Mouse (Mus musculus): Measurements from ENCODE around the gene Prkcsh. TPM values are rescaled to one million over a fixed set of nuclear protein-coding genes. Genes with fewer than 3 reads are reported as not detected.

Gene Prkcsh
- polyA plus RNA-seq, 1 experiment from 2014 or later: 121 TPM

DNA sequence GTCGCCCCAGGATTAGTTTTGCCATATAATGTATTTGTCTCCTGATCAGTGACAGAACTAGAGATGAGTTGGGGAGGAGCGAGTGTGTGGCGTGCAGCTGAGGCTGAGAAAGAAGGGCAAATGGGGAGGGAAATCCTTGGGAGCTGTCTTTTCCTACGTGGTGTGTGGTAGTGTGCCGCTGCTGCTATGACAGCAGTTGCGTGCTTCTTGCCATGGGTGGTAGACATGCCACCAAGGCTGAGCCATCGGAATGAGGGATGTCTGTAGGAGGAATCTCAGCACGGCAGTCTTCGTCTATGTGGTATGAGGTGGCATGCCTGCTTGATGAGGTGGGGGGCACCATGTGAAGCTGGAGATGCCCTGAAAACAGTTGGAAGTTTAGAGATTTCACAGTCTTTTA is 27.8 kb downstream of the Prkcsh start:
- no peaks in the 10 kb centered on the region for H3K4me1 ChIP-seq (replicated peaks; ENCODE audit: control insufficient read depth, insufficient read depth, low read length)
- ATAC-seq (ENCODE audit: low read depth): no peak
- no peak overlapping the region for H3K4me2 ChIP-seq (ENCODE audit: low read depth, low read length)
- H3K9ac ChIP-seq (ENCODE audit: low read length): no peak overlapping the region
- 86% methylated on average over 9 of the region's 9 CpGs for WGBS
- H3K36me3 ChIP-seq (ENCODE audit: control insufficient read depth, insufficient read depth, low read length): no peaks in the 10 kb centered on the region
- H3K9me3 ChIP-seq (ENCODE audit: control insufficient read depth, low read length): 0 out of 2 replicates have a peak, but pooled peaks cover 4% of the 10 kb centered on the region
- no peaks in the 10 kb centered on the region for H3K27me3 ChIP-seq (ENCODE audit: control insufficient read depth, insufficient read depth, low read depth, low read length)
- H3K27ac ChIP-seq (ENCODE audit: low read length): no peak overlapping the region
- H3K4me3 ChIP-seq (ENCODE audit: low read length): no peak overlapping the region

DNA sequence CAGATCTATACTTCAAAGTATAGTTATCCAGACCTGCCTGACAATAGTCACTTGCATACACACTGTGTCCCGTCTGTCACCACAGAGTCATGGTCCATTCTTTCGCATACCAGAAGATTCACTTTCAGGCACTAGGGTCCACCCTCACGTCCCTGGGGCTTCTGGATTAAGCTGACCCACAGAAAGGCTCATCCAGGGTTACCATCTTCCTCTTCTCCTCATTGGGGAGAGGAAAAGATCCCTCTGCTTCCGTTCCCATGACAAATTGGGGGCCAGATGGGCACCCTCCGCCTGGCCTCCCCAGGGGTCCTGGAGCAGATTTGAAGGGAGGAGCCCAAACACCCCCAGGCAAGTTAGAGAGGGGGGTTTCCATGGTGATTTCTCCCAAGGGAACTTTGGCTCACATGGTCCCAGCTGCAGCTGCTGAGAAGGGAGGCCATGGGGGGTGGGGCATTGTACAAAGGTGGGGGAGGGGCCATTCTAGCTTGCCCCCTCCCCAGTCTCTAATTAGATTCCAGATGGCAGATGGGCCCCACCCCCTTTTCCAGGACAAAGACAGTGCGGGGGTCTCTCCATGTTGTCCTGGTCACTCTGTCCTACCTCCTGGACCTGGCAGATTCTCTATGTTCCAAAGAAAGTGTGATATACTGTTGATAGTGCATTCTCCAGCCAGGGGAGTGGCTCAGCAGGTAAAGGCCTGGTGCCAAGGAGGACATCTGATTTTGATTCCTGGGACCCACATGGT is 32.9 kb downstream of the Prkcsh start:
- Histone ChIP-seq H3K9me3 (ENCODE audit: control insufficient read depth, low read length) (0 out of 2 replicates have a peak, but pooled peaks cover 4% of the 10 kb centered on the region), H3K27me3 (ENCODE audit: control insufficient read depth, insufficient read depth, low read depth, low read length) (no peaks in the 10 kb centered on the region), H3K27ac (ENCODE audit: low read length) (no peak overlapping the region), H3K4me2 (ENCODE audit: low read depth, low read length) (no peak overlapping the region), H3K36me3 (ENCODE audit: control insufficient read depth, insufficient read depth, low read length) (no peaks in the 10 kb centered on the region), H3K4me3 (ENCODE audit: low read length) (no peak overlapping the region), H3K4me1 (replicated peaks; ENCODE audit: control insufficient read depth, insufficient read depth, low read length) (no peaks in the 10 kb centered on the region), H3K9ac (ENCODE audit: low read length) (no peak overlapping the region)
- WGBS: 58% methylated on average over 6 of the region's 6 CpGs
- ATAC-seq (ENCODE audit: low read depth): no peak

GRCm38 (mm10) chr9:22037826-22038225 is 35.2 kb downstream of the Prkcsh start:
- no peaks in the 10 kb centered on the region for H3K4me1 ChIP-seq (replicated peaks; ENCODE audit: control insufficient read depth, insufficient read depth, low read length)
- no peak overlapping the region for H3K27ac ChIP-seq (ENCODE audit: low read length)
- WGBS: 62% methylated on average over 10 of the region's 10 CpGs
- H3K9ac ChIP-seq (ENCODE audit: low read length): no peak overlapping the region
- H3K4me3 ChIP-seq (ENCODE audit: low read length): no peak overlapping the region
- ATAC-seq (ENCODE audit: low read depth): no peak
- no peaks in the 10 kb centered on the region for H3K27me3 ChIP-seq (ENCODE audit: control insufficient read depth, insufficient read depth, low read depth, low read length)
- H3K9me3 ChIP-seq (ENCODE audit: control insufficient read depth, low read length): 0 out of 2 replicates have a peak, but pooled peaks cover 4% of the 10 kb centered on the region
- H3K4me2 ChIP-seq (ENCODE audit: low read depth, low read length): no peak overlapping the region
- H3K36me3 ChIP-seq (ENCODE audit: control insufficient read depth, insufficient read depth, low read length): no peaks in the 10 kb centered on the region

- Histone ChIP-seq H3K4me2 (ENCODE audit: low read depth, low read length) (no peak overlapping the region), H3K4me1 (replicated peaks; ENCODE audit: control insufficient read depth, insufficient read depth, low read length) (no peaks in the 10 kb centered on the region), H3K27me3 (ENCODE audit: control insufficient read depth, insufficient read depth, low read depth, low read length) (no peaks in the 10 kb centered on the region), H3K27ac (ENCODE audit: low read length) (no peak overlapping the region), H3K4me3 (ENCODE audit: low read length) (no peak overlapping the region), H3K9ac (ENCODE audit: low read length) (no peak overlapping the region), H3K36me3 (ENCODE audit: control insufficient read depth, insufficient read depth, low read length) (no peaks in the 10 kb centered on the region), H3K9me3 (ENCODE audit: control insufficient read depth, low read length) (no peaks in the 10 kb centered on the region)
- WGBS: 44% methylated on average over 2 of the region's 2 CpGs
- ATAC-seq (ENCODE audit: low read depth): no peak
Observed at GRCm38 (mm10) chr9:22041832-22042231, 39.2 kb downstream of the Prkcsh start.

DNA sequence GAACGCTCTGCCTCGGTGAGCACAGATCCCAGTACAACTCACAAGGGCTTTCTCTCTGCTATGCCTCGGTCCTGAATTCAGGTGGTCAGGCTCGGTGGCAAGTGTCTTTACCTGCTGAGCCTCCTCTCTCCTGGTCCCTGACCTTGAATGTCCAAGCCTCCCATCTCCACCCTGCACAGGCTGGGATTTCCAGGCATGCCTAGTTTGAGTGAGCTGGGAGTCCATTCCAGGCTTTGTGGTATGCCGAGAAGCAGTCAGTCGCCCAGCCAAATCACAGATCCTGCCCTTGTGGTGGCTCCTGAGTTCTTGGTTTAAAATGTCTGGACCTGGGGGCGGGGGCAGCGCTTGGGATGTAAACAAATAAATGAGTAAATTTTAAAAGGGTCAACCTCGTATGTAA is 44.7 kb downstream of the Prkcsh start:
- H3K27me3 ChIP-seq (ENCODE audit: control insufficient read depth, insufficient read depth, low read depth, low read length): peaks cover 34% of the 10 kb centered on the region
- ATAC-seq (ENCODE audit: low read depth): no peak
- H3K9ac ChIP-seq (ENCODE audit: low read length): no peak overlapping the region
- no peak overlapping the region for H3K4me3 ChIP-seq (ENCODE audit: low read length)
- no peaks in the 10 kb centered on the region for H3K9me3 ChIP-seq (ENCODE audit: control insufficient read depth, low read length)
- H3K27ac ChIP-seq (ENCODE audit: low read length): no peak overlapping the region
- H3K4me2 ChIP-seq (ENCODE audit: low read depth, low read length): no peak overlapping the region
- H3K4me1 ChIP-seq (replicated peaks; ENCODE audit: control insufficient read depth, insufficient read depth, low read length): peaks cover 15% of the 10 kb centered on the region; the same call in 1 of the 2 replicates
- no peaks in the 10 kb centered on the region for H3K36me3 ChIP-seq (ENCODE audit: control insufficient read depth, insufficient read depth, low read length)
- 43% methylated on average over 9 of the region's 9 CpGs for WGBS

GRCm38 (mm10) chr9:22049315-22049714 is 46.7 kb downstream of the Prkcsh start:
- peaks cover 15% of the 10 kb centered on the region; the same call in 1 of the 2 replicates for H3K4me1 ChIP-seq (replicated peaks; ENCODE audit: control insufficient read depth, insufficient read depth, low read length)
- H3K27me3 ChIP-seq (ENCODE audit: control insufficient read depth, insufficient read depth, low read depth, low read length): peaks cover 52% of the 10 kb centered on the region
- H3K27ac ChIP-seq (ENCODE audit: low read length): no peak overlapping the region
- no peak overlapping the region for H3K4me2 ChIP-seq (ENCODE audit: low read depth, low read length)
- WGBS: 64% methylated on average over 11 of the region's 11 CpGs
- no peaks in the 10 kb centered on the region for H3K9me3 ChIP-seq (ENCODE audit: control insufficient read depth, low read length)
- no peak overlapping the region for H3K4me3 ChIP-seq (ENCODE audit: low read length)
- H3K36me3 ChIP-seq (ENCODE audit: control insufficient read depth, insufficient read depth, low read length): no peaks in the 10 kb centered on the region
- no peak for ATAC-seq (ENCODE audit: low read depth)
- H3K9ac ChIP-seq (ENCODE audit: low read length): no peak overlapping the region

GRCm38 (mm10) chr9:22049721-22050270 is 47.2 kb downstream of the Prkcsh start:
- 50% methylated on average over 4 of the region's 4 CpGs for WGBS
- Histone ChIP-seq H3K4me1 (replicated peaks; ENCODE audit: control insufficient read depth, insufficient read depth, low read length) (peaks cover 18% of the 10 kb centered on the region; the same call in 1 of the 2 replicates), H3K27me3 (ENCODE audit: control insufficient read depth, insufficient read depth, low read depth, low read length) (peaks cover 55% of the 10 kb centered on the region), H3K36me3 (ENCODE audit: control insufficient read depth, insufficient read depth, low read length) (no peaks in the 10 kb centered on the region), H3K27ac (ENCODE audit: low read length) (no peak overlapping the region), H3K9ac (ENCODE audit: low read length) (no peak overlapping the region), H3K4me2 (ENCODE audit: low read depth, low read length) (no peak overlapping the region), H3K9me3 (ENCODE audit: control insufficient read depth, low read length) (no peaks in the 10 kb centered on the region), H3K4me3 (ENCODE audit: low read length) (no peak overlapping the region)
- ATAC-seq (ENCODE audit: low read depth): no peak

- Histone ChIP-seq H3K27ac (ENCODE audit: low read length) (no peak overlapping the region), H3K36me3 (ENCODE audit: control insufficient read depth, insufficient read depth, low read length) (no peaks in the 10 kb centered on the region), H3K4me3 (ENCODE audit: low read length) (peak overlapping the region; percentile 37), H3K9me3 (ENCODE audit: control insufficient read depth, low read length) (no peaks in the 10 kb centered on the region), H3K4me2 (ENCODE audit: low read depth, low read length) (peak overlapping the region; percentile 53), H3K9ac (ENCODE audit: low read length) (no peak overlapping the region), H3K4me1 (replicated peaks; ENCODE audit: control insufficient read depth, insufficient read depth, low read length) (peaks cover 18% of the 10 kb centered on the region; the same call in 1 of the 2 replicates), H3K27me3 (ENCODE audit: control insufficient read depth, insufficient read depth, low read depth, low read length) (peaks cover 55% of the 10 kb centered on the region)
- peak; percentile 65; the same call in 1 of the 2 replicates for ATAC-seq (ENCODE audit: low read depth)
- WGBS: 1% methylated on average over 43 of the region's 43 CpGs
Observed at GRCm38 (mm10) chr9:22050351-22050889, 47.8 kb downstream of the Prkcsh start.

- ATAC-seq (ENCODE audit: low read depth): no peak
- Histone ChIP-seq H3K4me3 (ENCODE audit: low read length) (peak overlapping the region; percentile 37), H3K36me3 (ENCODE audit: control insufficient read depth, insufficient read depth, low read length) (no peaks in the 10 kb centered on the region), H3K9ac (ENCODE audit: low read length) (no peak overlapping the region), H3K9me3 (ENCODE audit: control insufficient read depth, low read length) (no peaks in the 10 kb centered on the region), H3K4me2 (ENCODE audit: low read depth, low read length) (peak overlapping the region; percentile 53), H3K27ac (ENCODE audit: low read length) (no peak overlapping the region), H3K27me3 (ENCODE audit: control insufficient read depth, insufficient read depth, low read depth, low read length) (peaks cover 55% of the 10 kb centered on the region), H3K4me1 (replicated peaks; ENCODE audit: control insufficient read depth, insufficient read depth, low read length) (peaks cover 18% of the 10 kb centered on the region; the same call in 1 of the 2 replicates)
- WGBS: 3% methylated on average over 40 of the region's 67 CpGs
Observed at GRCm38 (mm10) chr9:22051161-22051957, 48.8 kb downstream of the Prkcsh start.

Measured in lung, embryonic 16.5 days (tissue).